ENCODE assay signal across 8 mouse cellular contexts in genomic region chr2:79372486-79373200, GRCm38 (mm10).
DNase-seq lines count a peak whose midpoint lies in the region; ATAC-seq and TF ChIP-seq lines count a peak whose summit lies in the region.

No protein-coding gene starts in this region.

- ATAC-seq in embryonic facial prominence, embryonic 15.5 days (ENCODE audit: insufficient number of reproducible peaks, low FRiP score, low TSS enrichment, low read depth): peak; percentile 39; the same call in 1 of the 2 replicates
- no peak for ATAC-seq in activated CD4-positive, CD25-positive, alpha-beta regulatory T cell, adult 4 months

- H3K36me3 ChIP-seq in embryonic facial prominence, embryonic 15.5 days: no peaks in the 10 kb centered on the region

- H3K9me3 ChIP-seq in embryonic facial prominence, embryonic 15.5 days (replicated peaks): no peaks in the 10 kb centered on the region

- no peak for DNase-seq in gastrocnemius, adult 2 months
- no peak for DNase-seq in gastrocnemius, postnatal 4 days (ENCODE audit: low spot score in 2 of 2)
- DNase-seq in A20 (ENCODE audit: low read depth, low spot score): peak; percentile 84
- peak; percentile 56 to 57 for DNase-seq in kidney, postnatal 25 days
- DNase-seq in retina, embryonic 14.5 days (ENCODE audit: low spot score): peak; percentile 72

- 39% methylated on average over 6 of the region's 6 CpGs for WGBS in embryonic facial prominence, embryonic 15.5 days

- intact Hi-C loops in gastrocnemius, adult 2 months (cut with DNase I): loop anchor here (5.0 kb wide), 1 partner anchor 125 kb away; no protein-coding TSS in a partner anchor

- TF ChIP-seq CTCF in gastrocnemius, adult 2 months (IDR thresholded peaks at IDR 0.05): peak; percentile 53
- peak; percentile 31; the same call in 1 of the 2 replicates for TF ChIP-seq CTCF in bone marrow macrophage, adult 2 months (IDR thresholded peaks at IDR 0.05; ENCODE audit: low read depth, low read length)

- no peaks in the 10 kb centered on the region for H3K27me3 ChIP-seq in embryonic facial prominence, embryonic 15.5 days

- no peak overlapping the region for H3K27ac ChIP-seq in gastrocnemius, adult 2 months
- no peak overlapping the region for H3K27ac ChIP-seq in bone marrow macrophage, adult 2 months (ENCODE audit: insufficient read depth, low read depth, low read length)
- H3K27ac ChIP-seq in embryonic facial prominence, embryonic 15.5 days (replicated peaks): no peak overlapping the region

- no peak overlapping the region for H3K4me2 ChIP-seq in embryonic facial prominence, embryonic 15.5 days (replicated peaks)

- no peaks in the 10 kb centered on the region for H3K4me1 ChIP-seq in bone marrow macrophage, adult 2 months (ENCODE audit: control insufficient read depth, insufficient read depth, low read length)
- no peaks in the 10 kb centered on the region for H3K4me1 ChIP-seq in embryonic facial prominence, embryonic 15.5 days

- no peak overlapping the region for H3K9ac ChIP-seq in embryonic facial prominence, embryonic 15.5 days

- no peak for TF ChIP-seq POLR2A in bone marrow macrophage, adult 2 months (IDR thresholded peaks at IDR 0.05; ENCODE audit: borderline replicate concordance, low read depth, low read length)

- H3K4me3 ChIP-seq in gastrocnemius, adult 2 months: no peak overlapping the region
- no peak overlapping the region for H3K4me3 ChIP-seq in bone marrow macrophage, adult 2 months (ENCODE audit: insufficient read depth, low read length)
- H3K4me3 ChIP-seq in embryonic facial prominence, embryonic 15.5 days (replicated peaks): no peak overlapping the region

Comparison
In these comparisons a context has a peak if more than half of its experiments do, and no peak if none do; other contexts are left out.
1. DNase-seq: peak in A20 (single experiment), kidney, postnatal 25 days (2 of 2) and retina, embryonic 14.5 days (single experiment); none in gastrocnemius, adult 2 months (single experiment) and gastrocnemius, postnatal 4 days (0 of 2).